Mouse (Mus musculus) CH12.LX (cell line): ENCODE measurements at regions not wholly inside any gene's neighbourhood (a gene's known extent, or its start where the extent isn't known, plus 50 kb on each side); places are given as distances from the start of the nearest gene placed in this dataset.

ENCODE experiments used
- DNase-seq: peaks from one replicate; pipeline ENCODE4 v3.0.0-alpha.2; 2013; ENCODE audit errors: extremely low read depth
- H3K27ac ChIP-seq: 2 replicates; pipeline ENCODE4 v1.5.1; 2012; ENCODE audit warnings: low read depth, mild to moderate bottlenecking, control low read depth, moderate library complexity; ENCODE audit not compliant: insufficient read depth
- H3K27me3 ChIP-seq: replicated peaks from 2 replicates; pipeline ENCODE3; 2012; ENCODE audit warnings: inconsistent platforms
- H3K36me3 ChIP-seq, 2 experiments: replicated peaks in 1 of 2; 2 replicates each; pipeline versions ENCODE3 to v1.6.1; 2012; ENCODE audit warnings: inconsistent platforms in 1 of 2, low read length in 1 of 2, mild to moderate bottlenecking in 1 of 2, mixed read lengths in 1 of 2, moderate library complexity in 1 of 2; ENCODE audit not compliant: control insufficient read depth in 1 of 2, insufficient read depth in 1 of 2
- H3K4me1 ChIP-seq, 2 experiments: 2 replicates each; pipeline ENCODE4 v1.6.1; 2012; ENCODE audit warnings: inconsistent platforms in 1 of 2, moderate library complexity in 1 of 2; ENCODE audit not compliant: insufficient read depth in 2 of 2, control insufficient read depth in 1 of 2
- H3K4me2 ChIP-seq: 2 replicates; pipeline ENCODE4 v1.6.1; 2012; ENCODE audit warnings: low read depth, mild to moderate bottlenecking, control low read depth; ENCODE audit not compliant: poor library complexity, insufficient read depth, severe bottlenecking
- H3K4me3 ChIP-seq, 3 experiments: fragments of 150-350 bp in 1 of 3; sonication (generic) in 1 of 3; replicated peaks in 1 of 3; 2 replicates each; pipeline versions ENCODE3 to v1.5.1; 2011 to 2012; ENCODE audit warnings: low read depth in 2 of 3, low read length in 2 of 3, mild to moderate bottlenecking in 2 of 3, moderate library complexity in 2 of 3, control low read depth in 1 of 3, improper control_type of control experiment in 1 of 3, inconsistent platforms in 1 of 3, mixed read lengths in 1 of 3; ENCODE audit not compliant: poor library complexity in 1 of 3
- H3K79me2 ChIP-seq: replicated peaks from 2 replicates; pipeline ENCODE4 v1.6.1; 2012; ENCODE audit warnings: mild to moderate bottlenecking, moderate library complexity; ENCODE audit not compliant: control insufficient read depth, poor library complexity, insufficient read depth, severe bottlenecking; ENCODE audit errors: extremely low read depth
- H3K9ac ChIP-seq: 2 replicates; pipeline ENCODE4 v1.6.1; 2012; ENCODE audit warnings: low read depth, mild to moderate bottlenecking, control low read depth, moderate library complexity; ENCODE audit not compliant: insufficient read depth
- H3K9me3 ChIP-seq: replicated peaks from 2 replicates; pipeline ENCODE3; 2012; ENCODE audit warnings: low read length, inconsistent platforms, mixed read lengths
- BHLHE40 ChIP-seq: IDR thresholded peaks from 2 replicates; pipeline ENCODE4 v1.6.1; 2011; ENCODE audit warnings: mild to moderate bottlenecking, low read depth, low read length, improper control_type of control experiment
- E2F4 ChIP-seq: IDR thresholded peaks from 2 replicates; pipeline ENCODE4 v1.6.1; 2011; ENCODE audit warnings: low read depth, low read length, improper control_type of control experiment; ENCODE audit not compliant: insufficient replicate concordance
- EP300 ChIP-seq: IDR thresholded peaks from 2 replicates; pipeline ENCODE4 v1.6.1; 2011; ENCODE audit warnings: low read length, improper control_type of control experiment
- JUN ChIP-seq: IDR thresholded peaks from 2 replicates; pipeline ENCODE4 v1.6.1; 2011; ENCODE audit warnings: low read depth, mild to moderate bottlenecking, low read length, improper control_type of control experiment, moderate library complexity; ENCODE audit not compliant: insufficient read depth
- JUND ChIP-seq: conservative IDR thresholded peaks from 2 replicates; pipeline ENCODE4 v1.6.1; 2011; ENCODE audit warnings: low read depth, low read length, improper control_type of control experiment
- KAT2A ChIP-seq: IDR thresholded peaks from 2 replicates; pipeline ENCODE4 v1.6.1; 2012; ENCODE audit warnings: low read length, improper control_type of control experiment, inconsistent platforms; ENCODE audit not compliant: insufficient replicate concordance
- MEF2A ChIP-seq: IDR thresholded peaks from 2 replicates; pipeline ENCODE4 v1.6.1; 2014; ENCODE audit warnings: low read depth, mild to moderate bottlenecking, inconsistent platforms, low read length, improper control_type of control experiment, borderline replicate concordance
- MXI1 ChIP-seq: IDR thresholded peaks from 2 replicates; pipeline ENCODE4 v1.6.1; 2011; ENCODE audit warnings: mild to moderate bottlenecking, low read depth, low read length, improper control_type of control experiment
- PAX5 ChIP-seq: IDR thresholded peaks from 2 replicates; pipeline ENCODE4 v1.6.1; 2012; ENCODE audit warnings: low read length, inconsistent platforms, mixed read lengths
- POLR2AphosphoS2 ChIP-seq: IDR thresholded peaks from 2 replicates; pipeline ENCODE4 v1.6.1; 2011; ENCODE audit warnings: low read depth, low read length, improper control_type of control experiment
- RAD21 ChIP-seq: IDR thresholded peaks from 2 replicates; pipeline ENCODE4 v1.6.1; 2011; ENCODE audit warnings: low read depth, mild to moderate bottlenecking, low read length, improper control_type of control experiment, moderate library complexity
- RCOR1 ChIP-seq: conservative IDR thresholded peaks from 2 replicates; pipeline ENCODE4 v1.6.1; 2012; ENCODE audit warnings: low read depth, mild to moderate bottlenecking, inconsistent platforms, low read length, improper control_type of control experiment
- SIN3A ChIP-seq: IDR thresholded peaks from 2 replicates; pipeline ENCODE4 v1.6.1; 2012; ENCODE audit warnings: low read length, improper control_type of control experiment, inconsistent platforms
- SMC3 ChIP-seq: IDR thresholded peaks from 2 replicates; pipeline ENCODE4 v1.6.1; 2011; ENCODE audit warnings: low read depth, low read length, improper control_type of control experiment
- USF1 ChIP-seq: IDR thresholded peaks from 2 replicates; pipeline ENCODE4 v1.6.1; 2014; ENCODE audit warnings: low read depth, mild to moderate bottlenecking, inconsistent platforms, low read length, improper control_type of control experiment
- ZKSCAN1 ChIP-seq: IDR thresholded peaks from 2 replicates; pipeline ENCODE4 v1.6.1; 2012; ENCODE audit warnings: low read depth, inconsistent platforms, low read length, improper control_type of control experiment, borderline replicate concordance
- ZNF384 ChIP-seq: IDR thresholded peaks from 2 replicates; pipeline ENCODE4 v1.6.1; 2012; ENCODE audit warnings: low read depth, low read length, improper control_type of control experiment, inconsistent platforms
- dilution Hi-C: fragments of 300-500 bp; cut with MboI; formaldehyde crosslinking; loops from 2 replicates; pipeline ENCODE4 v1.14.3; 2020; ENCODE audit warnings: low sequenced_read_pairs; ENCODE audit not compliant: extremely low pct_unique_long_range_greater_than_20kb, extremely low pct_ligation_motif_present
- in situ Hi-C: fragments of 300-500 bp; cut with MboI; formaldehyde crosslinking; loops from 3 replicates; pipeline ENCODE4 v1.14.3; 2019; ENCODE audit warnings: low sequenced_read_pairs, low pct_ligation_motif_present, low pct_unique_long_range_greater_than_20kb, mixed read lengths

- H3K4me3 ChIP-seq: no peak overlapping the region
- H3K79me2 ChIP-seq: no peaks in the 10 kb centered on the region
- no peak overlapping the region for H3K27ac ChIP-seq
- no peak for DNase-seq
- H3K4me2 ChIP-seq: no peak overlapping the region
- no peaks in the 10 kb centered on the region for H3K4me1 ChIP-seq
- in situ Hi-C loops: no loop called here
- no peaks in the 10 kb centered on the region for H3K27me3 ChIP-seq
- no peak for TF ChIP-seq RCOR1
- TF ChIP-seq EP300: no peak
- no peak for TF ChIP-seq SMC3
- no peak for TF ChIP-seq JUND
- TF ChIP-seq RAD21: no peak
- TF ChIP-seq E2F4: no peak
- no peak for TF ChIP-seq SIN3A
- no peak for TF ChIP-seq ZNF384
- no peak for TF ChIP-seq MEF2A
- TF ChIP-seq ZKSCAN1: no peak
- no peak for TF ChIP-seq PAX5
- TF ChIP-seq MXI1: no peak
- no peak for TF ChIP-seq JUN
- TF ChIP-seq BHLHE40: no peak
- no peak for TF ChIP-seq USF1
- no peak for TF ChIP-seq KAT2A
- TF ChIP-seq POLR2AphosphoS2: no peak
- TF ChIP-seq, all 38 proteins: peak for 0
- dilution Hi-C loops: no loop called here
- H3K9ac ChIP-seq: no peak overlapping the region
- no peaks in the 10 kb centered on the region for H3K36me3 ChIP-seq
- no peaks in the 10 kb centered on the region for H3K9me3 ChIP-seq
Measured at GRCm38 (mm10) chr2:102239712-102240505, 53.7 kb upstream of the Ldlrad3 start.
